Mouse (Mus musculus) embryonic facial prominence, embryonic 10.5 days (tissue): ENCODE measurements at regions not wholly inside any gene's neighbourhood (a gene's known extent, or its start where the extent isn't known, plus 50 kb on each side); places are given as distances from the start of the nearest gene placed in this dataset.
A peak's percentile ranks its signal among the peaks of the same experiment; 100 is the strongest.

ENCODE experiments used
- DNase-seq: peaks from one replicate; pipeline ENCODE4 v3.0.0-alpha.2; 2017; ENCODE audit warnings: low spot score
- H3K27ac ChIP-seq: fragments of 300-500 bp; sonication (generic); replicated peaks from 2 replicates; pipeline ENCODE4 v1.5.1; 2016; ENCODE audit warnings: mild to moderate bottlenecking
- H3K27me3 ChIP-seq: fragments of 300-500 bp; sonication (generic); replicated peaks from 2 replicates; pipeline ENCODE4 v1.6.1; 2016; ENCODE audit warnings: low read depth, mild to moderate bottlenecking; ENCODE audit not compliant: poor library complexity, severe bottlenecking
- H3K36me3 ChIP-seq: fragments of 300-500 bp; sonication (generic); replicated peaks from 2 replicates; pipeline ENCODE4 v1.6.1; 2016; ENCODE audit warnings: mild to moderate bottlenecking, moderate library complexity
- H3K4me1 ChIP-seq: fragments of 300-500 bp; sonication (generic); 2 replicates; pipeline ENCODE4 v1.6.1; 2016
- H3K4me3 ChIP-seq: fragments of 300-500 bp; sonication (generic); 2 replicates; pipeline ENCODE4 v1.5.1; 2016; ENCODE audit warnings: mild to moderate bottlenecking, moderate library complexity
- H3K9me3 ChIP-seq: fragments of 300-500 bp; sonication (generic); 2 replicates; pipeline ENCODE4 v1.6.1; 2016; ENCODE audit warnings: mild to moderate bottlenecking
- WGBS: fragments of 180-500 bp; shearing (Covaris S2); methylation state at CpG from one replicate; pipeline ENCODE4 v1.1.7; 2016; 5-methylcytosine and 5-hydroxymethylcytosine counted together

GRCm38 (mm10) chr5:144621967-144622366, 76.3 kb downstream of the Nptx2 start:
- H3K27me3 ChIP-seq, result no peaks in the 10 kb centered on the region
- no peak overlapping the region for H3K4me3 ChIP-seq
- no peak overlapping the region for H3K27ac ChIP-seq
- H3K36me3 ChIP-seq, result no peaks in the 10 kb centered on the region
- H3K9me3 ChIP-seq, result peaks cover 12% of the 10 kb centered on the region
- no peaks in the 10 kb centered on the region for H3K4me1 ChIP-seq
- 94% methylated on average over 14 of the region's 14 CpGs for WGBS
- DNase-seq, result no peak

- Histone ChIP-seq H3K27ac (no peak overlapping the region), H3K36me3 (no peaks in the 10 kb centered on the region), H3K27me3 (no peaks in the 10 kb centered on the region), H3K4me1 (no peaks in the 10 kb centered on the region), H3K4me3 (no peak overlapping the region), H3K9me3 (peaks cover 12% of the 10 kb centered on the region)
- DNase-seq, result peak; percentile 19
- WGBS, result 76% methylated on average over 10 of the region's 10 CpGs
These were observed 77.7 kb downstream of the Nptx2 start for GRCm38 (mm10) chr5:144623358-144623757.

GRCm38 (mm10) chr5:144632295-144632694, 86.6 kb downstream of the Nptx2 start:
- DNase-seq, result no peak
- Histone ChIP-seq H3K4me1 (no peaks in the 10 kb centered on the region), H3K27ac (no peak overlapping the region), H3K36me3 (no peaks in the 10 kb centered on the region), H3K9me3 (no peaks in the 10 kb centered on the region), H3K4me3 (no peak overlapping the region), H3K27me3 (no peaks in the 10 kb centered on the region)
- 91% methylated on average over 6 of the region's 6 CpGs for WGBS

GRCm38 (mm10) chr5:144638631-144639030, 92.9 kb downstream of the Nptx2 start:
- Histone ChIP-seq H3K4me3 (no peak overlapping the region), H3K9me3 (no peaks in the 10 kb centered on the region), H3K36me3 (no peaks in the 10 kb centered on the region), H3K4me1 (peaks cover 11% of the 10 kb centered on the region), H3K27me3 (no peaks in the 10 kb centered on the region), H3K27ac (no peak overlapping the region)
- 68% methylated on average over 3 of the region's 3 CpGs for WGBS
- DNase-seq, result peak; percentile 56

- no peak for DNase-seq
- Histone ChIP-seq H3K27me3 (no peaks in the 10 kb centered on the region), H3K9me3 (no peaks in the 10 kb centered on the region), H3K36me3 (no peaks in the 10 kb centered on the region), H3K4me1 (peaks cover 13% of the 10 kb centered on the region), H3K4me3 (no peak overlapping the region), H3K27ac (no peak overlapping the region)
- WGBS, result 91% methylated on average over 5 of the region's 5 CpGs
These were observed 93.9 kb downstream of the Nptx2 start for GRCm38 (mm10) chr5:144639639-144640038.

GRCm38 (mm10) chr5:144642766-144643165, 97.1 kb downstream of the Nptx2 start:
- Histone ChIP-seq H3K36me3 (no peaks in the 10 kb centered on the region), H3K4me1 (peaks cover 22% of the 10 kb centered on the region), H3K27me3 (no peaks in the 10 kb centered on the region), H3K27ac (no peak overlapping the region), H3K9me3 (no peaks in the 10 kb centered on the region), H3K4me3 (no peak overlapping the region)
- 80% methylated on average over 8 of the region's 8 CpGs for WGBS
- DNase-seq, result no peak

- H3K27ac ChIP-seq, result no peak overlapping the region
- no peak overlapping the region for H3K4me3 ChIP-seq
- 39% methylated on average over 2 of the region's 2 CpGs for WGBS
- DNase-seq, result no peak
- no peaks in the 10 kb centered on the region for H3K27me3 ChIP-seq
- peaks cover 22% of the 10 kb centered on the region for H3K4me1 ChIP-seq
- no peaks in the 10 kb centered on the region for H3K9me3 ChIP-seq
- no peaks in the 10 kb centered on the region for H3K36me3 ChIP-seq
These were observed 97.7 kb downstream of the Nptx2 start for GRCm38 (mm10) chr5:144643438-144643837.

- Histone ChIP-seq H3K27me3 (no peaks in the 10 kb centered on the region), H3K4me3 (no peak overlapping the region), H3K9me3 (no peaks in the 10 kb centered on the region), H3K27ac (no peak overlapping the region), H3K36me3 (no peaks in the 10 kb centered on the region), H3K4me1 (peaks cover 22% of the 10 kb centered on the region)
- 22% methylated on average over 3 of the region's 3 CpGs for WGBS
- DNase-seq, result no peak
These were observed 99.7 kb downstream of the Nptx2 start for GRCm38 (mm10) chr5:144645367-144645766.

- WGBS, result 85% methylated on average over 12 of the region's 12 CpGs
- Histone ChIP-seq H3K9me3 (no peaks in the 10 kb centered on the region), H3K27ac (no peak overlapping the region), H3K4me3 (no peak overlapping the region), H3K36me3 (no peaks in the 10 kb centered on the region), H3K27me3 (no peaks in the 10 kb centered on the region), H3K4me1 (peaks cover 22% of the 10 kb centered on the region)
- DNase-seq, result no peak
These were observed 101.8 kb downstream of the Nptx2 start for GRCm38 (mm10) chr5:144647311-144648104.

GRCm38 (mm10) chr5:144652231-144652630, 106.5 kb downstream of the Nptx2 start:
- Histone ChIP-seq H3K27ac (no peak overlapping the region), H3K9me3 (peaks cover 12% of the 10 kb centered on the region; the same call in 1 of the 2 replicates), H3K27me3 (no peaks in the 10 kb centered on the region), H3K4me3 (no peak overlapping the region), H3K36me3 (no peaks in the 10 kb centered on the region), H3K4me1 (no peaks in the 10 kb centered on the region)
- WGBS, result 83% methylated on average over 5 of the region's 5 CpGs
- no peak for DNase-seq

- WGBS, result 81% methylated on average over 3 of the region's 3 CpGs
These were observed 99.6 kb downstream of the Tmem130 start for GRCm38 (mm10) chr5:144662031-144662430.

GRCm38 (mm10) chr5:144663981-144664380, 97.6 kb downstream of the Tmem130 start:
- Histone ChIP-seq H3K4me3 (no peak overlapping the region), H3K9me3 (no peaks in the 10 kb centered on the region), H3K36me3 (no peaks in the 10 kb centered on the region), H3K27me3 (0 out of 2 replicates have a peak, but pooled peaks cover 4% of the 10 kb centered on the region), H3K4me1 (no peaks in the 10 kb centered on the region), H3K27ac (no peak overlapping the region)
- 88% methylated on average over 9 of the region's 9 CpGs for WGBS
- no peak for DNase-seq

More at GRCm38 (mm10) chr5:144662031-144662430, 99.6 kb downstream of the Tmem130 start:
- no peak overlapping the region for H3K27ac ChIP-seq
- no peaks in the 10 kb centered on the region for H3K4me1 ChIP-seq
- H3K4me3 ChIP-seq, result no peak overlapping the region
- H3K9me3 ChIP-seq, result no peaks in the 10 kb centered on the region; the same call in 1 of the 2 replicates
- H3K36me3 ChIP-seq, result no peaks in the 10 kb centered on the region
- H3K27me3 ChIP-seq, result no peaks in the 10 kb centered on the region
- no peak for DNase-seq

- WGBS, result 88% methylated on average over 10 of the region's 10 CpGs
- H3K4me1 ChIP-seq, result no peaks in the 10 kb centered on the region
- no peak for DNase-seq
- H3K27me3 ChIP-seq, result 0 out of 2 replicates have a peak, but pooled peaks cover 10% of the 10 kb centered on the region
- no peak overlapping the region for H3K4me3 ChIP-seq
- no peak overlapping the region for H3K27ac ChIP-seq
- no peaks in the 10 kb centered on the region for H3K36me3 ChIP-seq
- 0 out of 2 replicates have a peak, but pooled peaks cover 3% of the 10 kb centered on the region for H3K9me3 ChIP-seq
These were observed 96.9 kb downstream of the Tmem130 start for GRCm38 (mm10) chr5:144664571-144665295.
